Comparison of ENCODE assay signal across 11 mouse cellular contexts in the genomic region with DNA sequence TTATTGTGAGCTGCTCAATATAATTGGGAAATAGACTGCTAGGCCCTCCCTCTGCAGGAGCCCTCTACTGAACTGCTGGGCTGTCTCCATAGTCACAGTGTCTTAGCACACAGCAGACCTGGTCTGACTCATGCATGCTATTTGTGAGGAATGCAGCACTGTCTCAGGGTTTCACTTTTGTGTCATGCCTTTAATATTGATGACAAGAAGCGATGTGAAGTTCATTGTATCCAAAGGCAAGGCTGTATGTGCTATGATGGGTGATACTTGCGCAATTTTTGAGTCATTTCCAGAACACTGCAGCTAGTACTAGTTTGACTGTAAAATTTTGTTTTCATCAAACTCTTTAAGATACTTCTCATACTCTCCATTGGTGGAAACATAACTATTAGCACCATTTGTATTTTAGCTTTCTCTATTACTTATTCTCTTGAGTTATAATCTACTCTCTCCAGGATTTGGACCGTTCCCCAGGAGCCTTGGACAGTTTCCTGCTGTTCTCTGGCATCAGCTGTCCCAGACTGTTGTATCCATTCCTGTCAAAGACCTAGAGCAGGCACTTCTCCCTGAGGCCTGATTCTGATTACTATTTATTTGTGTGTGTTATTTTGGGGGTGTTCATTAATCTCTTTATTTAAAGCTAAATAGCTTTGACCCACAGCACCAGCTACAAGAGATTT. TPM values are rescaled to one million over a fixed set of nuclear protein-coding genes. Genes with fewer than 3 reads are reported as not detected.
DNase-seq lines count a peak whose midpoint lies in the region; ATAC-seq and TF ChIP-seq lines count a peak whose summit lies in the region.
"Had no signal": no experiment of that assay in that cellular context is flagged by ENCODE, and none has a peak within 500 bp of the region (broad histone marks: within the 10 kb centered on the region; RNA-seq: fewer than 3 reads in every experiment).

No protein-coding gene starts in this region.

- no peaks in the 10 kb centered on the region for H3K27me3 ChIP-seq in intestine, embryonic 14.5 days (replicated peaks; ENCODE audit: control insufficient read depth, insufficient read depth, low read length)
- H3K27me3 ChIP-seq in intestine, embryonic 16.5 days (replicated peaks; ENCODE audit: control insufficient read depth, insufficient read depth, low read length): no peaks in the 10 kb centered on the region
- no peaks in the 10 kb centered on the region for H3K27me3 ChIP-seq in lung, postnatal 0 days (replicated peaks; ENCODE audit: insufficient read depth, low read length)
- H3K27me3 ChIP-seq in hindbrain, postnatal 0 days (ENCODE audit: insufficient read depth, low read length): no peaks in the 10 kb centered on the region
- H3K27me3 ChIP-seq: embryonic facial prominence, embryonic 12.5 days had no signal

- H3K9me3 ChIP-seq in intestine, embryonic 14.5 days (ENCODE audit: control insufficient read depth, low read length): no peaks in the 10 kb centered on the region
- no peaks in the 10 kb centered on the region for H3K9me3 ChIP-seq in intestine, embryonic 16.5 days (ENCODE audit: control insufficient read depth, low read length)
- H3K9me3 ChIP-seq in lung, postnatal 0 days (ENCODE audit: low read length): no peaks in the 10 kb centered on the region
- H3K9me3 ChIP-seq in hindbrain, postnatal 0 days (ENCODE audit: low read length): no peaks in the 10 kb centered on the region
- H3K9me3 ChIP-seq: embryonic facial prominence, embryonic 12.5 days had no signal

- no peak overlapping the region for H3K4me2 ChIP-seq in intestine, embryonic 14.5 days (ENCODE audit: low read length)
- H3K4me2 ChIP-seq in intestine, embryonic 16.5 days (ENCODE audit: low read depth, low read length): no peak overlapping the region
- no peak overlapping the region for H3K4me2 ChIP-seq in lung, postnatal 0 days (replicated peaks; ENCODE audit: low read depth, low read length)
- H3K4me2 ChIP-seq in hindbrain, postnatal 0 days (ENCODE audit: low read depth, low read length): no peak overlapping the region
- H3K4me2 ChIP-seq: embryonic facial prominence, embryonic 12.5 days; midbrain, embryonic 11.5 days had no signal

- 96% methylated on average over 3 of the region's 3 CpGs for WGBS in intestine, embryonic 14.5 days
- 85% methylated on average over 3 of the region's 3 CpGs for WGBS in intestine, embryonic 16.5 days
- 62% methylated on average over 3 of the region's 3 CpGs for WGBS in lung, postnatal 0 days
- WGBS in hindbrain, postnatal 0 days: 66% methylated on average over 3 of the region's 3 CpGs

- 0 out of 2 replicates have a peak, but pooled peaks have one; percentile 32 for ATAC-seq in intestine, embryonic 14.5 days (replicated peaks; ENCODE audit: low FRiP score, low TSS enrichment, low read depth)
- ATAC-seq in intestine, embryonic 16.5 days: no peak
- ATAC-seq in lung, postnatal 0 days: peak; percentile 84
- no peak for ATAC-seq in hindbrain, postnatal 0 days

- TF ChIP-seq EP300 in lung, postnatal 0 days (IDR thresholded peaks at IDR 0.05): no peak

- no peak for DNase-seq in intestine, embryonic 14.5 days (ENCODE audit: low spot score)
- peak; percentile 80 for DNase-seq in Muller cell, postnatal 12 days (ENCODE audit: inconsistent ontology term)
- peak; percentile 49 for DNase-seq in cerebellum, adult 9-11 months
- DNase-seq in lung, postnatal 0 days (ENCODE audit: low spot score): peak; percentile 57
- no peak for DNase-seq in hindbrain, postnatal 0 days (ENCODE audit: low spot score)
- DNase-seq in right cerebral cortex, postnatal 36 days (ENCODE audit: low spot score in 2 of 2): no peak
- no peak for DNase-seq in left cerebral cortex, postnatal 10 days (ENCODE audit: extremely low spot score in 1 of 2, low spot score in 2 of 2)
- DNase-seq: right cerebral cortex, postnatal 25 days had no signal

- intact Hi-C loops in left cerebral cortex, postnatal 10 days (cut with DNase I): no loop called here

- H3K36me3 ChIP-seq in intestine, embryonic 14.5 days (ENCODE audit: control insufficient read depth, insufficient read depth, low read length): peaks cover 87% of the 10 kb centered on the region
- H3K36me3 ChIP-seq in intestine, embryonic 16.5 days (ENCODE audit: control insufficient read depth, insufficient read depth, low read length): peaks cover 9% of the 10 kb centered on the region
- peaks cover 14% of the 10 kb centered on the region for H3K36me3 ChIP-seq in lung, postnatal 0 days (ENCODE audit: insufficient read depth, low read length)
- peaks cover 25% of the 10 kb centered on the region for H3K36me3 ChIP-seq in hindbrain, postnatal 0 days (ENCODE audit: insufficient read depth, low read length)

- TF ChIP-seq CTCF in lung, postnatal 0 days (IDR thresholded peaks at IDR 0.05): no peak
- TF ChIP-seq CTCF in hindbrain, postnatal 0 days (IDR thresholded peaks at IDR 0.05; ENCODE audit: low read depth): no peak

- no peaks in the 10 kb centered on the region for H3K4me1 ChIP-seq in intestine, embryonic 14.5 days (replicated peaks; ENCODE audit: control insufficient read depth, insufficient read depth, low read length)
- no peaks in the 10 kb centered on the region for H3K4me1 ChIP-seq in intestine, embryonic 16.5 days (ENCODE audit: control insufficient read depth, insufficient read depth, low read length)
- no peaks in the 10 kb centered on the region for H3K4me1 ChIP-seq in lung, postnatal 0 days (ENCODE audit: insufficient read depth, low read depth, low read length)
- no peaks in the 10 kb centered on the region for H3K4me1 ChIP-seq in hindbrain, postnatal 0 days (ENCODE audit: insufficient read depth, low read length)
- H3K4me1 ChIP-seq: embryonic facial prominence, embryonic 12.5 days had no signal

- H3K4me3 ChIP-seq in intestine, embryonic 14.5 days (ENCODE audit: low read depth, low read length): no peak overlapping the region
- H3K4me3 ChIP-seq in intestine, embryonic 16.5 days (ENCODE audit: low read length): no peak overlapping the region
- no peak overlapping the region for H3K4me3 ChIP-seq in lung, postnatal 0 days (ENCODE audit: low read depth, low read length)
- H3K4me3 ChIP-seq in hindbrain, postnatal 0 days (ENCODE audit: low read length): no peak overlapping the region
- H3K4me3 ChIP-seq: embryonic facial prominence, embryonic 12.5 days had no signal

- no peak overlapping the region for H3K9ac ChIP-seq in intestine, embryonic 14.5 days (ENCODE audit: low read length)
- H3K9ac ChIP-seq in intestine, embryonic 16.5 days (ENCODE audit: low read depth, low read length): no peak overlapping the region
- no peak overlapping the region for H3K9ac ChIP-seq in lung, postnatal 0 days (replicated peaks; ENCODE audit: low read depth)
- no peak overlapping the region for H3K9ac ChIP-seq in hindbrain, postnatal 0 days (replicated peaks; ENCODE audit: low read length)
- H3K9ac ChIP-seq: embryonic facial prominence, embryonic 12.5 days had no signal

- H3K27ac ChIP-seq in intestine, embryonic 14.5 days (ENCODE audit: low read depth): no peak overlapping the region
- no peak overlapping the region for H3K27ac ChIP-seq in intestine, embryonic 16.5 days (ENCODE audit: low read length)
- no peak overlapping the region for H3K27ac ChIP-seq in lung, postnatal 0 days (ENCODE audit: low read length)
- no peak overlapping the region for H3K27ac ChIP-seq in hindbrain, postnatal 0 days
- H3K27ac ChIP-seq: embryonic facial prominence, embryonic 12.5 days had no signal

RNA-seq across cellular contexts. Expression of gene Mapk1, which starts 41.4 kb away (rescaled TPM):
- polyA plus RNA-seq in intestine, embryonic 14.5 days (2014; fragmentation: Nextera tagmentation; extraction: Ambion mirVana): 181 and 189 TPM in 2 replicates
- polyA plus RNA-seq in intestine, embryonic 16.5 days (2015; fragmentation: Nextera tagmentation; extraction: Ambion mirVana): 129 and 130 TPM in 2 replicates
- 110 and 117 TPM in 2 replicates for polyA plus RNA-seq in lung, postnatal 0 days (2015; fragmentation: Nextera tagmentation; extraction: Ambion mirVana)
- 202 and 204 TPM in 2 replicates for total RNA-seq in hindbrain, postnatal 0 days (2014; rRNA removed)
- polyA plus RNA-seq in hindbrain, postnatal 0 days (2015; fragmentation: Nextera tagmentation; extraction: Ambion mirVana): 156 and 178 TPM in 2 replicates
- total RNA-seq in left cerebral cortex, postnatal 10 days (2021): 100 to 1,000 TPM; 469 to 480 TPM

RNA-seq across cellular contexts. Expression of gene Ypel1, which starts 44.9 kb away (rescaled TPM):
- polyA plus RNA-seq in intestine, embryonic 14.5 days (2014; fragmentation: Nextera tagmentation; extraction: Ambion mirVana): 25.5 and 32.3 TPM in 2 replicates
- polyA plus RNA-seq in intestine, embryonic 16.5 days (2015; fragmentation: Nextera tagmentation; extraction: Ambion mirVana): 9.1 and 9.9 TPM in 2 replicates
- polyA plus RNA-seq in lung, postnatal 0 days (2015; fragmentation: Nextera tagmentation; extraction: Ambion mirVana): 10.6 and 15.1 TPM in 2 replicates
- total RNA-seq in hindbrain, postnatal 0 days (2014; rRNA removed): 39.8 and 41.9 TPM in 2 replicates
- 66.3 and 66.8 TPM in 2 replicates for polyA plus RNA-seq in hindbrain, postnatal 0 days (2015; fragmentation: Nextera tagmentation; extraction: Ambion mirVana)
- total RNA-seq in left cerebral cortex, postnatal 10 days (2021): 10 to 100 TPM; 78.5 to 91.2 TPM

Comparison
In these comparisons a context has a peak if more than half of its experiments do, and no peak if none do; other contexts are left out.
1. ATAC-seq: peak in intestine, embryonic 14.5 days (single experiment) and lung, postnatal 0 days (single experiment); none in intestine, embryonic 16.5 days (single experiment) and hindbrain, postnatal 0 days (single experiment).
2. DNase-seq: peak in Muller cell, postnatal 12 days (single experiment), cerebellum, adult 9-11 months (single experiment) and lung, postnatal 0 days (single experiment); none in intestine, embryonic 14.5 days (single experiment), hindbrain, postnatal 0 days (single experiment), right cerebral cortex, postnatal 36 days (0 of 2) and left cerebral cortex, postnatal 10 days (0 of 2).